Mouse (Mus musculus): Measurements from ENCODE around the gene Slc15a2.

The Slc15a2 gene

DNA sequence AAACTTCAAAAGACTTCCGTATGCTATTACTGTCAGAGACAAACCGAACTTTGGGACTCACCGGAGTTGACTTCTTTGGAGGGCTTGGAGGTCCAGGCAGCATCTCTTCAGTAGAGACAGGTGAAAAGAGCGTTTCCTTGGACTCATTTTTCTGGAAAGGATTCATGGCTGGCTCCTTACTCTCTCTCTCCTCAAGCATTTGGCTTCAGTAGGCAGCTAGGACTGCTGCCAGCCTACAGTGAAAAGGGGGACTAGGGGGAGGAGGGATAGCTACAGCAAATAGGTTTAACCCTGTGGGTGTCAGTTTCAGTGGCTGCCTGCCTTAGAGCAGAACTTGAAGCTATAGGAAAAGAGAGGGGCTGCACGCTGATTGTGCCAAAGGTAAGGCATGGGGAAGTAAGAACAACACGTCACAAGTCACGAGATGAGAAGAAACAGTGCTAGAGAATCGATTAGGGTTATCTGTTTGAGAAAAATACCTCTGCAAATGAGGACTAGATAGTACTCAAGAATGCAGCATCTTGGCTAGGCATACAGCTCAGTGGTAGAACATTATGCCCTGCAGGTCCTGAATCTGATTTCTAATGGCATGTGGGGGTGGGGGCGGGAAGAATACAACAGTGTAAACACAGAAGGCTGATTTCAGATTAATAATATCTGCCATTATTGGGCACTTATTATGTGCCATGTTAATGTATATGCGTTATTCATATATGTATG lies at the start of gene Slc15a2:
TSS of gene Slc15a2 (minus strand) at position 369 of the 720 bp plus-strand sequence.
- no peak for DNase-seq (ENCODE audit: low spot score in 2 of 2)

DNA sequence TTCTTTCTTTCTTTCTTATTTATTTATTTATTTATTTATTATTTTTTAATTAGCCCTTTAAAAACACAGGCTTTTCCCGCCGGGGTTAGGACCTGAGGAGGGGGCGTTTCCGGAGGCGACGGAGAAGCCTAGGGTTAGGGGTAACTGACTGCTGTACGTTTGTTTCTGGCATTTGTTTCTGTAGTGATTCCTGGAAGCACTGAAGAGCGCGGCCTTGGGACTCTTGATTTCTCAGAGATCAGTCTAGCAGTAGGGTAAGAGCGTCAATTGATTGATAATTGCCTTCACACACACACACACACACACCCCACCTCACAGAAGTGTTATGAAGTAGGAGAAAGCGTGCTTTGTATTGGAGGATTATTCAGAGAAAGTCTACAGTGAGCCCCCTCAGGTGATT lies 44.1 kb upstream of the Slc15a2 start:
- DNase-seq (ENCODE audit: low spot score in 2 of 2): no peak

- peak; percentile 70 to 81 for DNase-seq (ENCODE audit: low spot score in 2 of 2)
These were observed 43.5 kb upstream of the Slc15a2 start, which contains the start of gene Iqcb1 for GRCm38 (mm10) chr16:36828054-36828786. Gene Iqcb1, plus strand, starts transcription at chr16:36828385.

DNA sequence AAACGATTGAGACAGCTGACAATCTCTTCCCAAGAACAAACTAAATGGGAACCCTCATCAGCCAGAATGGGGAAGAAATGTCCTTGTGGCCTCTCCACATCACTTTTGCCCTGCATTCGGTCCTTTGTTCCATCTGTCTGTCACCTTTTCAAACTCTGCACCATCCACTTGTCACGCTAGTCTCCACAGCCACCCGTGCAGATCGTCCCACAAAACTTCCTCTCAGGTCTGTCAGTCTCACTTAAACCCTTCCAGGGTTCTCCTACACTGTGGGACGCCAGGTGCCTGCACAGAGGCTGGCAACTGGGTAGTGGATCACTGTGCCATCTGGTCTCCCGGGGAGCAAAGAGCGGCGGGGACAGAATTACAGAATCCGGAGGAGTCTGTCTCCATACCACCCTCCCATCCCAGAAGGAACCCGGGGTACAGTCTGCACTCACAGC lies 42.9 kb upstream of the Slc15a2 start:
- no peak for DNase-seq (ENCODE audit: low spot score in 2 of 2)

- DNase-seq (ENCODE audit: low spot score in 2 of 2): peak in 1 of 2 experiments; percentile 46
These were observed 36.7 kb upstream of the Slc15a2 start for GRCm38 (mm10) chr16:36821474-36821873.

GRCm38 (mm10) chr16:36820747-36821146 lies 36.0 kb upstream of the Slc15a2 start:
- DNase-seq (ENCODE audit: low spot score in 2 of 2): no peak

DNA sequence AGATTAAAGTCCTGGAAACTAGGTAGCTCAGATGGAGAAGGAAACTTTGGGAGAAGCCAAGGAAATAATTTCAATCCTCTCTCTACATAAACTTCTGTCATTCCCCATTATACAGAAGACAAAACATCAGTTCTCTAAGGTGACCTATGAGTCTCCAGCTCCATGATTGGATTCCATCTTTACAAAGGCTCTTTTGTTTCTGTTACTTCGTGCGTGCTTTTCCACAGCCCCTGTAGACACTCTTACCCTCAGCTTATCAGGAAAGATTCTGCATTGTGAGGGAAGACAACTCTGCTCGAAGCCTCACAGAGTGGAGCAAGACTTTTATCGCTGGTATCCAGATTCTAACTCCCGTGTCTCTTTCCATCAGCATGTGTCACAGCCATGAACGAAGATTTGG lies 35.3 kb upstream of the Slc15a2 start:
- DNase-seq (ENCODE audit: low spot score in 2 of 2): no peak

- peak; percentile 66 to 80 for DNase-seq (ENCODE audit: low spot score in 2 of 2)
These were observed 32.7 kb upstream of the Slc15a2 start for GRCm38 (mm10) chr16:36817321-36817926.

DNA sequence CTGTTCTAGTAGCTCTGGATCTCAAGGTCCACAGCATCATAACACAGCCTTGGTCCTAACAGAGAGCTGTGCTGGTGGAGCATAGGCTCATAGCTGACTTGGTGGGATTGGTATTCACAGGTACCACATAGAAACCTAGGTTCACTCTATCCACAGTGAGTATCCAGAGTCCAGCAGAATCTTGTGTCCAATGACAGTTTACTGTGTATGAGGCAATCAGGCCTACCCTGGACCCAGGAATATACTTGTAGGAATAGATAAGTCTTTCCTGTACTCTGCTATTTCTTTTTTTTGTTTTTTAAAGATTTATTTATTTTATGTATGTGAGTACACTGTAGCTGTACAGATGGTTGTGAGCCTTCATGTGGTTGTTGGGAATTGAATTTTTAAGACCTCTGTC lies 32.2 kb upstream of the Slc15a2 start:
- no peak for DNase-seq (ENCODE audit: low spot score in 2 of 2)

GRCm38 (mm10) chr16:36813680-36814079 lies 28.9 kb upstream of the Slc15a2 start:
- no peak for DNase-seq (ENCODE audit: low spot score in 2 of 2)

- no peak for DNase-seq (ENCODE audit: low spot score in 2 of 2)
These were observed 23.9 kb upstream of the Slc15a2 start for GRCm38 (mm10) chr16:36808616-36809015.

- DNase-seq (ENCODE audit: low spot score in 2 of 2): peak in 1 of 2 experiments; percentile 8
These were observed 17.6 kb upstream of the Slc15a2 start for GRCm38 (mm10) chr16:36802361-36802760.

GRCm38 (mm10) chr16:36798334-36798733 lies 13.6 kb upstream of the Slc15a2 start:
- DNase-seq (ENCODE audit: low spot score in 2 of 2): no peak

DNA sequence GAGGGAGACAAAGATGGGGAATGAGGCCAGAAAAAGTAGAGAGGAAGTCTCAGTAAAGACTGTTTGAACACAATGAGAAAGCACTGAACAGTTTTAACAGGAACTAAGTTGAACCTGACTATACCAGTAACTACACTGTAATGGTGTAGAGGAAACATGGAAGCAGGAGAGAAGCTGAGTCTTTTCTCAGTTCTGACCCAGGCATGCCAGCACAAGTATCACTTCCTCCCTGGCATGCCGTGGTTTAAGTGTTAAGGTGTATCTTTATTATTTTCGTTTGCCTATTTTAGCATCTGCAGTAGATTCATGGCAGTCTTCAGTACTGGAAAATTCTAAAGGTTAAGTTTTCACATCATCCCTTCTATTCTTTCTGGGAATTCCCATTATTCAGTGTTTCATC lies 10.2 kb upstream of the Slc15a2 start:
- no peak for DNase-seq (ENCODE audit: low spot score in 2 of 2)

DNA sequence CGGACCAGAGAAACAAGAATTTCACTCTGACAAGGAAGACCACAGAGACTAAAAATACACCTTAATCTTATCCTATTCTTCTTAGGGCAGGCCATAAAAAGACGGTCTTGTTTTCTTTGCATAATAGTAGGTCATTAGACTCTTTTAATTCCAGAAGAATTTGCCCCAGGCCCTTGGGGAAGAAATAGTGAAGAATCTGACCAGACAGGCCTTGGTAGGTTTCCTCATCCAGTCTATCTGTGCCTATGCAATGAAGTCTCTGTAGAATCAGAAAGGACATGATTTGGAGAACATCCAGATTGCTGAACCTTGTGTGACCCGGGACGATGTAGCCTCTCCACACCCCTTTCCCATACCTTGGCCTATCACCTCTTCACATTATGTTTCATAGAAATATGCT lies 5.4 kb upstream of the Slc15a2 start:
- DNase-seq (ENCODE audit: low spot score in 2 of 2): no peak

DNA sequence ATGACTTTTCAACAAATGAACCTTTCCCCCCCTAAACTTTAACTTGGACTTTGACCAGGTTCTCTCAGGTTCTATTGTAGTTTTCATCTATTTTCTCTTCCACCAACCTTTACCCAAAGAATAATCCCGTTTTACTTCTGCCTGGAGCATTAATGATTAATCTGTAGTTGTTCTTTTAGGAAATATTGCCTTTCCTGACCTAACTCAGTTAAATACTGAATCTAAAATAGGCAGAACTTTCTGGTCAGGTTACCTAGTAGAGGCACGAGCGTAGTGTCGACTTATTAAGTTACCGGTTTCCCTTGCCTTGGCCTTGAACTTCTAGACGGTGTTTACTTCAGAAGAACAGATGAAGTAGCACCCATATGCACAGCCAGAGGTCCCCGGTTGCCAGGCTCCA lies 1.7 kb upstream of the Slc15a2 start:
- no peak for DNase-seq (ENCODE audit: low spot score in 2 of 2)

GRCm38 (mm10) chr16:36784146-36784545 lies 616 bp downstream of the Slc15a2 start:
- no peak for DNase-seq (ENCODE audit: low spot score in 2 of 2)

DNA sequence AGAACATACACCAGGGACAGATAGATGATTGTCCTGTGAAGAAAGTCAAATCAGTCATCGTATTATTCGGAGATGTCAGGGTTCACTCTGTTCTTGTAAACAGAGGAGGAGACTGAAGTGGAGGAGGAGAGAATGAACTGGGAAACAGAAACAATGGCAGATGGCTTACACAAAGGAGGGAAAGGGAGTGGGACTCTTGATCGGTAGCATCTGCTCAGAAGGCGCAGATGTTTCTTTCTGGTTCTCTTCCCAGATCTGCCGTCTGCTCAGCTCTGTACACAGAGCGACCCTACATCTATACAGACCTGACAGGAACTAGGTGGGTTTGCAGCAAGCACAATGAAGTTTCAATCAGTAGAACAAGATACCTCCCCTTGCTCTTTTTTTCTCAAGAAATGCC lies 9.1 kb downstream of the Slc15a2 start:
- no peak for DNase-seq (ENCODE audit: low spot score in 2 of 2)

GRCm38 (mm10) chr16:36772996-36773395 lies 11.8 kb downstream of the Slc15a2 start:
- no peak for DNase-seq (ENCODE audit: low spot score in 2 of 2)

GRCm38 (mm10) chr16:36771703-36772102 lies 13.1 kb downstream of the Slc15a2 start:
- no peak for DNase-seq (ENCODE audit: low spot score in 2 of 2)

DNA sequence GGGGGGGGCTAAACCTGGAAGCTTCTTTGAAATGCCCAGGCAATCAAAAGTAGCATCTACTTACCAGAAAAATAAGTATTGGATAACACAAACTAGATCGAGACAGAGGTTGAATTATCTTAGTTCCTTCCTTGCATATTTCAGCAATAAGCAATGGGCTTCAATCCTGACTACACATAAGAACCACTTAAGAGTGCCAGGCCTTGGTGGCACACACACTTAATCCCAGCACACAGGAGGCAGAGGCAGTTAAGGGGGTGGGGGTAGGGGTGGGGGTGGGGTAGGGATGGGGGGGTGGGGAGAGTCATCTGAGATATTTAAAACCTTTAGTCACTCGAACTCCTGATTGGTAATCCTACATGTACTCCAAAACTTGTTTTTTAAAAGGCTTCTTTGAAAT lies 13.5 kb downstream of the Slc15a2 start:
- DNase-seq (ENCODE audit: low spot score in 2 of 2): no peak

DNA sequence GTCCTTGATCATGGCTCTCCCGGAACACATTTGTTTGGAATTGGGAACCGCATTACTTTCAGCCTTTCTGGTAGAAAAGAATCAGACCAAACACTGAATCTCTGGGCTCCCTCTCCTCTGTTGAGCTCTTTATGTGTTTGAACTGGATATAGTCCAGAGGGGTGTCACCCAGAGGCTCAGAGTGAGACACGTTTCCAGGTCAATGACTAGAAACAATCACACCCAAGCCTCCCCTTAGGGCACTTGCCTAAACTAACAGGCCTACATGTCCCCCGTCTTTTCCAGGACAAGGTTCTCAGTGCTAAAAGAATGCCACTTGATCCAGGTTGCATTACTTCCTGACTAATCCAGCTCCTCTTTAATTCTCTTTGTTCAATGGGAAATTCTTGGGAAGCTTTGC lies 13.9 kb downstream of the Slc15a2 start:
- DNase-seq (ENCODE audit: low spot score in 2 of 2): no peak

Measured in natural killer cell, adult 2 months (primary cell).